Mouse (Mus musculus): ENCODE data around the gene Man1c1. TPM values are rescaled to one million over a fixed set of nuclear protein-coding genes. Genes with fewer than 3 reads are reported as not detected.

Gene Man1c1
- total and polyA plus RNA-seq, 3 experiments: 0.05 TPM; not detected in 2

- H3K36me3 ChIP-seq (replicated peaks): peaks cover 49% of the 10 kb centered on the region
- H3K27me3 ChIP-seq (ENCODE audit: insufficient read depth, low read length): no peaks in the 10 kb centered on the region
- no peak for ATAC-seq (ENCODE audit: extremely low read depth, insufficient number of reproducible peaks, low FRiP score, poor library complexity, severe bottlenecking)
- no peaks in the 10 kb centered on the region for H3K9me3 ChIP-seq (replicated peaks)
- peak overlapping the region; percentile 82 for H3K4me3 ChIP-seq (ENCODE audit: low read depth, low read length)
- TF ChIP-seq CTCF (IDR thresholded peaks at IDR 0.05; ENCODE audit: low read depth, low read length) (no peak), GATA1 (IDR thresholded peaks at IDR 0.05; ENCODE audit: borderline replicate concordance, low read length) (no peak), TAL1 (conservative IDR thresholded peaks at IDR 0.05; ENCODE audit: low read depth, low read length) (no peak), GATA2 (IDR thresholded peaks at IDR 0.05; ENCODE audit: borderline replicate concordance, low read depth, low read length) (no peak), POLR2AphosphoS5 (IDR thresholded peaks at IDR 0.05; ENCODE audit: insufficient replicate concordance, low read depth, low read length) (no peak)
- DNase-seq (ENCODE audit: low spot score): no peak
- peaks cover 51% of the 10 kb centered on the region for H3K4me1 ChIP-seq (ENCODE audit: insufficient read depth, low read depth, low read length)
Measured at GRCm38 (mm10) chr4:134511730-134512129, 192.4 kb downstream of the Man1c1 start.

Other genes with a start within 250 kb of the Man1c1 start
- 171 and 196 TPM in 2 replicates for gene Stmn1, start 236.0 kb downstream of the Man1c1 start, total RNA-seq (2014; fragmentation: Nextera tagmentation)
- gene Stmn1, start 236.0 kb downstream of the Man1c1 start, total RNA-seq (2017): 804 and 935 TPM in 2 replicates
- 93.2 and 179 TPM in 2 replicates for gene Stmn1, start 236.0 kb downstream of the Man1c1 start, polyA plus RNA-seq (2012)
- 6.0 and 10.3 TPM in 2 replicates for gene Paqr7, start 207.6 kb downstream of the Man1c1 start, total RNA-seq (2014; fragmentation: Nextera tagmentation)
- 7.0 and 9.2 TPM in 2 replicates for gene Paqr7, start 207.6 kb downstream of the Man1c1 start, total RNA-seq (2017)
- 13.1 and 14.8 TPM in 2 replicates for gene Paqr7, start 207.6 kb downstream of the Man1c1 start, polyA plus RNA-seq (2012)
- 8.5 and 12.1 TPM in 2 replicates for gene Aunip, start 193.3 kb downstream of the Man1c1 start, total RNA-seq (2014; fragmentation: Nextera tagmentation)
- 18.7 and 20.2 TPM in 2 replicates for gene Aunip, start 193.3 kb downstream of the Man1c1 start, total RNA-seq (2017)
- 7.1 and 8.1 TPM in 2 replicates for gene Aunip, start 193.3 kb downstream of the Man1c1 start, polyA plus RNA-seq (2012)
- gene Mtfr1l, start 168.9 kb downstream of the Man1c1 start, total RNA-seq (2014; fragmentation: Nextera tagmentation): 103 and 119 TPM in 2 replicates
- 55.6 and 68.0 TPM in 2 replicates for gene Mtfr1l, start 168.9 kb downstream of the Man1c1 start, total RNA-seq (2017)
- 54.5 and 59.1 TPM in 2 replicates for gene Mtfr1l, start 168.9 kb downstream of the Man1c1 start, polyA plus RNA-seq (2012)
- gene Selenon, start 152.1 kb downstream of the Man1c1 start, total RNA-seq (2014; fragmentation: Nextera tagmentation): not detected in 2 replicates
- 0.05 and 0.12 TPM in 2 replicates for gene Selenon, start 152.1 kb downstream of the Man1c1 start, total RNA-seq (2017)
- 0.04 TPM in 1 of 2 replicates, not detected in the other for gene Selenon, start 152.1 kb downstream of the Man1c1 start, polyA plus RNA-seq (2012)
- gene Ldlrap1, start 63.7 kb upstream of the Man1c1 start, total RNA-seq (2014; fragmentation: Nextera tagmentation): 23.3 and 23.4 TPM in 2 replicates
- 9.4 TPM in 2 replicates for gene Ldlrap1, start 63.7 kb upstream of the Man1c1 start, total RNA-seq (2017)
- gene Ldlrap1, start 63.7 kb upstream of the Man1c1 start, polyA plus RNA-seq (2012): 12.8 and 14.6 TPM in 2 replicates
- gene Maco1, start 149.1 kb upstream of the Man1c1 start, total RNA-seq (2014; fragmentation: Nextera tagmentation): 71.8 and 74.9 TPM in 2 replicates
- 44.8 and 49.3 TPM in 2 replicates for gene Maco1, start 149.1 kb upstream of the Man1c1 start, total RNA-seq (2017)
- gene Maco1, start 149.1 kb upstream of the Man1c1 start, polyA plus RNA-seq (2012): 11.3 and 11.4 TPM in 2 replicates
- 3.2 and 69.7 TPM in 2 replicates for gene Rhd, start 160.2 kb upstream of the Man1c1 start, total RNA-seq (2014; fragmentation: Nextera tagmentation)
- gene Rhd, start 160.2 kb upstream of the Man1c1 start, total RNA-seq (2017): 9.8 and 12.4 TPM in 2 replicates
- 2.9 and 3.3 TPM in 2 replicates for gene Rhd, start 160.2 kb upstream of the Man1c1 start, polyA plus RNA-seq (2012)
- gene Tmem50a, start 210.7 kb upstream of the Man1c1 start, total RNA-seq (2014; fragmentation: Nextera tagmentation): 174 and 225 TPM in 2 replicates
- 218 and 250 TPM in 2 replicates for gene Tmem50a, start 210.7 kb upstream of the Man1c1 start, total RNA-seq (2017)
- 8.0 and 10.3 TPM in 2 replicates for gene Tmem50a, start 210.7 kb upstream of the Man1c1 start, polyA plus RNA-seq (2012)
- 260 and 286 TPM in 2 replicates for gene Rsrp1, start 219.3 kb upstream of the Man1c1 start, total RNA-seq (2014; fragmentation: Nextera tagmentation)
- 446 and 492 TPM in 2 replicates for gene Rsrp1, start 219.3 kb upstream of the Man1c1 start, total RNA-seq (2017)
- 468 and 529 TPM in 2 replicates for gene Rsrp1, start 219.3 kb upstream of the Man1c1 start, polyA plus RNA-seq (2012)
- gene Syf2, start 226.6 kb upstream of the Man1c1 start, total RNA-seq (2014; fragmentation: Nextera tagmentation): 48.8 and 49.0 TPM in 2 replicates
- 175 and 187 TPM in 2 replicates for gene Syf2, start 226.6 kb upstream of the Man1c1 start, total RNA-seq (2017)
- 36.7 and 52.3 TPM in 2 replicates for gene Syf2, start 226.6 kb upstream of the Man1c1 start, polyA plus RNA-seq (2012)

Data from G1E (cell line).